Mouse (Mus musculus): Measurements from ENCODE around the gene Tex21.
A peak's percentile ranks its signal among the peaks of the same experiment; 100 is the strongest.

Tex21 gene

GRCm38 (mm10) chr12:76246646-76247045, at the start of gene Tex21:
TSS of gene Tex21 (minus strand) at chr12:76246746.
- no peak for DNase-seq (ENCODE audit: low spot score)

- peak; percentile 12 for DNase-seq (ENCODE audit: low spot score)
Observed at GRCm38 (mm10) chr12:76293192-76293591, 46.6 kb upstream of the Tex21 start.

- DNase-seq (ENCODE audit: low spot score), result no peak
Observed at GRCm38 (mm10) chr12:76290271-76290670, 43.7 kb upstream of the Tex21 start.

DNA sequence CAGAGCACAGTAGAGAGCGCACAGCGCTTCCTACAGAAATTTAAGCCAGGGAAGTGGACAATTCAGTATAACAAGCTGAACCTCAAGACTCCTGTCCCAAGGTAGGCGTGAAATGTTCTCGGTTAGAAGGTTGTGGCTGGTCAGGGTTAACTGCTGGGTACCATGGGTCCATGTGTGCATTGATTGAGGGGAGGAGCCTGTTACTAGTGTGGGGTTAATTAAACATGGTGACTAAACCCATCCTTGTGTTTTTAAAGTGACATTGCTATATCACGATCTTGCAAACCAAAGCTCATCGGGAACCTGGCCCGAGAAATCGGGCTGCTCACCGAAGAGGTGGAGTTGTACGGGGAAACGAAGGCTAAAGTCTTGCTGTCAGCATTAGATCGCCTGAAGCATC, 42.9 kb upstream of the Tex21 start:
- no peak for DNase-seq (ENCODE audit: low spot score)

- DNase-seq (ENCODE audit: low spot score), result no peak
Observed at GRCm38 (mm10) chr12:76288494-76288893, 41.9 kb upstream of the Tex21 start.

DNA sequence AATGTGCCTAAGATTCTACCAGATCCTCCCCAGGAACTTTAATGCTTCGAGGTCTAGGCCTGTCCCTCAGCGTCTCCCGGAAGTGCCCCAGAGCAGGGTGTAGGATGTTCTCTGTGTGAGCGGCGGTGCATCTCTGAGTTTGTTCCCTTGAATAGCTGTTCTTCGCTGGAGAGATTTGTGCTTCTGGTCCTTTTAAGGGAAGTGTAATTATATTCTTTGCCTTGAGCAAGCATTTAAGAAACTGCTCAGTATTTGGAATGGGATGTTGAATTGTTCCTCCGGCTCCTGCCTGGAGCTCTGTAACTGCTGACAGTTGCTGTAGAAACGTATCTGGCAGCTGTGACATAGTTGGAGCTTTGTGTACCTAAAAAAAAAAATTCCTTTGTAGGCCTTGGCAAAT, 41.4 kb upstream of the Tex21 start:
- no peak for DNase-seq (ENCODE audit: low spot score)

DNA sequence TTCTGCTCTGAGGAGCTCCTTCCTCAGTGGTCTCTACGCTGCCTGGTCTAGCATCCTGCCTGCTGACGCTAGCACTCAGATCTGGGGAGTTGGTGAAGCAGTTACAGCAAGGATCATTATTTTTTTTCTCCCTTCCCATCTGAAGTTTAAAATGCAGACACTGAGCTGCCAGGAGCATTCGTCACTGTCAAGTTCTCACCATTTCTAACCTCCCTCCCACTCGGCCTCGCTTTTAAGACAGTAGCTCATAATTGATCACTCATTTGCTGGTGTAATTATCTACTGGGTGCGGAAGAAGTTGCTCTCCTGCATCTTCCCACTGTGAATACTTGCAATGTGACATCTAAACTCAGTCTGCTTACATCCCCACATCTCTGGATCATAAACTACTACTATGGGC, 38.9 kb upstream of the Tex21 start:
- no peak for DNase-seq (ENCODE audit: low spot score)

DNA sequence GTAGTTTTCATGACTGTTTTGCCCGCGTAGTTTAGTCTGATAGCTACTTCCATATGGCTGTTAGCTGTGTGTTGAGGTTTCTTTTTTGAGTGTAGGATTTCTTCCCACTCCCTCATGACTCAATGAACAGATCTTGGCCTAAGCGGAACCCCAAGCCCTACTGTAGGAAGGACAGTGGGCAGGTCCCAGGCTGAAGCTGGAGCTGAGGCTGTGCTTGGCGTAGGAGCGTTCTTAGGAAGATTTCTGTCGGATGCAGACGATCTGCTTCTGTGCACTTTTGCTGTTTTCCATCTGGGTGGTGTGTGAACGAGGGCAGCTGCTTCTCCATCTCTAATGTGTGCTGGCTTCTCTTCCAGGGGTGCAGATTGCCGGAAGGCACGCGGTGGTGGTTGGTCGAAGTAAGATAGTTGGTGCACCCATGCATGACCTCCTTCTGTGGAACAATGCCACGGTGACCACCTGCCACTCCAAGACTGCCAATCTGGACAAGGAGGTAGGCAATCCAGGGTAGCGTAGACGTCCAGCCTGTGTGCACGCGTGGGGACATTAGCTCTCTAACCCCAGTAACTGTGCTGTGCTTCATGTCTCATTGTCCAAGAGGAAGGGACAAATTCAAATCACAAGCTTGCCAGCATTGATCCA, 36.1 kb upstream of the Tex21 start:
- DNase-seq (ENCODE audit: low spot score), result no peak

GRCm38 (mm10) chr12:76282132-76282531, 35.6 kb upstream of the Tex21 start:
- no peak for DNase-seq (ENCODE audit: low spot score)

DNA sequence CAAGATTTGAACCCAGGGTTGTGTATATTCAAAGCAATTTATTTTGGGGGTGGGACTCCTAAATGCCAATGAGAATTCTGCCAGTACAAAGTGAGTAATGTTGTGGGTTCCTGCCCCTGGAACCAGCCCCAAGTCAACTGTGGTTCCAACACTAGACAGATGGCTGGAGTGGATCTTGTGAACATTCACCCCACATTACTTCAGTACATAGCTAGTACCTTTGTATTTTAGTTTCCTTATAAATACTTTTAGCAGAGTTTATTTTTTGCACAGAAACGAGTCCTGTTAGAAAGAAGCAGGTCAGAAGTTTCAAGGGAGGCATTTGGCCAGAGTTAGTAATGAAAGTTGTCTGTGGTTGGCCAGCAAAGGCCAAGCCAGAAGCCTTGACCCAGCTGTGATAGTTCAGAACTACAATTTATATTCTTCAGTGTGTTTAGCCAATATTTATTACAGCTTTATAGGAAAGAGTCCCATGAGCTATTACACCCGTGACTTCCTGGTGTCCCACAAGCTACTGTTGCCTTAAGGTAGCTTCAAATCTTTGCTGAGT, 34.6 kb upstream of the Tex21 start:
- DNase-seq (ENCODE audit: low spot score), result no peak

GRCm38 (mm10) chr12:76280556-76280955, 34.0 kb upstream of the Tex21 start:
- no peak for DNase-seq (ENCODE audit: low spot score)

GRCm38 (mm10) chr12:76278209-76278608, 31.7 kb upstream of the Tex21 start:
- DNase-seq (ENCODE audit: low spot score), result no peak

DNA sequence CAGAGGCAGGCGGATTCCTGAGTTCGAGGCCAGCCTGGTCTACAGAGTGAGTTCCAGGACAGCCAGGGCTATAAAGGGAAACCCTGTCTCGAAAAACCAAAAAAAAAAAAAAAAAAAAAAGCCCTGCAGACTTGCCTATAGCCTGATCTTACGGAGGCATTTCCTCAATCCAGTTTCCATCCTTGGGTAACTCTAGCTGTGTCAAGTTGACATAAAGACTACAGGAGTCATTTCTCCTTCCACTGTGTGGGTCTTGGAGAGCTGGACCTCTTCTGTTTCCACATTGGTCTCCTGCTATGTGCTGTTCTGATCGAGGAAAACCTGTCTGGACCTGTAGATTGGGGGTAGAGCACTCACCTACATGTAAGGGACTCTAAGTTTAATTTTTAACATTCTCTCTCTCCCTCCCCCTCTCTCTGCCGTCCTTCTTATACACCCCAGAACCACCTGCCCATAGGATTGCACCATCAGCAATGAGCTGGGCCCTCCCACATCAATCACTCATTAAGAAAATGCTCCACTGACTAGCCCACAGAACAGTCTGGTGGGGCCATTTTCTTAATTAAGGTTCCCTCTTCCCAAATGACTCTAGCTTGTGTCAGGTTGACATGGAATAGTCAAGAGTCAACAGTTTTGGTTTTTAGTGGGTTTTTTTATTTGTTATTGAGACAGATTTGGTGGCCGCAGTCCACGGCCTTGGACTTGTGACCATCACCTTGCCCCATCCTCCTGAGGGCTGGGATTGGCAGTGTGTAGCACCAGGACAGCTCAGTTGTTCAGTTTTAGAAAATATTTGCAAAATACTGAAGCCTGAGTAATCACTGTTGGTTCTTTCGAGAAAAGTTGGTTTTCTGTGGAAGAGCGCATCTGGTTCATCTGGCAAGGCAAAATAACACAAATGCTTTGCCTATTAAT, 26.3 kb upstream of the Tex21 start:
- DNase-seq (ENCODE audit: low spot score), result no peak

DNA sequence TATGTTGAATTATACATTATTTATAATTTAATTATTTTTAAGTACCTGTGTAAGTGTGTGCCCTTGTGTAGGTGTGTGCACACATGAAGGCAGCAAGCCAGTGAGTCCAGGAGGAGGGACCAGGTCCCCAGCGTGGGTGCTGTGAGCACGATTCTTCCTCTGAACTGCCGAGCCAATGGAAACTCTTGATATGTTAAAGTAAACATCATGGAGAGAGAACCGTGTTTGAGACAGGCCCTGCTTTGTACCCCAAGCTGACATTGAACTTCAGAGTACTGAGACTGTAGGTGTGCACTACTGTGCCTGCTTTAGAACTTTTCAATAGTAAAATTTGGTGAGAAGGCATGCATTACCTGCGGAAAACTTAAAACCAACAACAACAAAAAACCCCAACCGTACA, 25.0 kb upstream of the Tex21 start:
- DNase-seq (ENCODE audit: low spot score), result no peak

DNA sequence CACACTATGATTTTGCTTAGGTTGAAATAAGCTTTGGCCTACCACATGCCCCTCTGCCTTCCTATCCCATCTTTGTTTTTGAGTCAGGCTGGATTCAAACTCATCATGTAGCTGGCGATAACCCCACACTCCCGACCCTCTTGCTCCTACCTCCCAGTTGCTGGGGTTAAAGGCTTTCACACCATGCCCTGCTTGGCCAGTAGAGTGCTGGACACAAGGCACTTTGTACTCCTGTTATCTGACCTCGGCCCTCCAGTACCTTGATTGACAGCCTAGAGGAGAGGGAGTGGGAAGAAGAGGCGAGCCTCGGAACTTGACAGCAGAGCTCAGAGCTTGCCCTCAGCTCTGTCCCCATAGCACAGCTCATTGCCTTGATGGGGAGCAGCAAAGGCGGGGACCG, 22.6 kb upstream of the Tex21 start:
- no peak for DNase-seq (ENCODE audit: low spot score)

- no peak for DNase-seq (ENCODE audit: low spot score)
Observed at GRCm38 (mm10) chr12:76268686-76269085, 22.1 kb upstream of the Tex21 start.

- DNase-seq (ENCODE audit: low spot score), result no peak
Observed at GRCm38 (mm10) chr12:76266875-76267274, 20.3 kb upstream of the Tex21 start.

DNA sequence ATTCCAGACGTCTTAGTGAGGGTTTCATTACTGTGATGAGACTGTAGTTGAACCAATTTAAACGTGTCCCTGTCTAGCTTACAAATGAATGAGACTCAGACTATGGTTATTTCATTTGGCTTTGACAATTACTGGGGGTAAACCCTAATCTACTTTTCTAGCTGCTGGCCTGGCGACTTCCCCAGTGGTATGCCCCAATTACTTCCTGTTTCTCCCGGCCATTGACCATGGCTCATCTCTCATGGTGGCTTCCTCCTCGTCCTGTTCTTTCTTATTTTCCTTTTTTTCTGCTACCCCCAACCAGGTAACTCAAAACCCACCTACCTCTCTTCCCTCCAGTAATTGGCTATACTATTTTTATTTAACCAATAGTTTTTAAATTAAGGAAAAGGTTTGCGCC, 18.5 kb upstream of the Tex21 start:
- DNase-seq (ENCODE audit: low spot score), result no peak

DNA sequence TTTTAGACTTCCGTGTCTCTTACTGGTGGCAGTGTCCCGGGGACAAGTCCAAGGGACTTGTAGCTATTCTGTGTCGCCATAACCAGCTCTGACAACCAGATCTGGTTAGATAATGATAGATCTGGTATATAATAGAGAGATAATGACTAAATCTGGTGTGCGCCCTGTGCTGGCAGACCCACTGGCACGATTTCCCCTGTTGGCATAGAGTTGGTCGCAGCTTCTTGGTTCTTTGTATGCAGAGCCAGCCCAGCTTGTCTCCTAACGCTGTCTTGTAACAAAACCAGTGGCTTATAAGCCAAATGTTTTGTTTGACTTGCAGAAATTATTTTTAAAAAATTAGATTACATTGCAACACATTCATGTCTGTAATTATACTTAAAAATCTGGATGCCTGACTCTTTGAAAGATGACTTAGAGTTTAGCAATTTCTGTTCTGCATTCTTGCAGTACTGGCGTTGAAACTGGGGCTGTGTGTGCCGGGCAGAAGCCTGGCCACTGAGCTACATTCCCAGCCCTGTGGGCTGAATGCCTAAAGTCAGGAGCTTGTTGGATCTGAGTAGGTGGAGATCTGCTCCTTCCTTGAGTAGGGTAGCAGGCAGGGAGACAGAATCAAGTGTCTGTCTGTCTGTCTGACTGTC, 17.9 kb upstream of the Tex21 start:
- DNase-seq (ENCODE audit: low spot score), result no peak

DNA sequence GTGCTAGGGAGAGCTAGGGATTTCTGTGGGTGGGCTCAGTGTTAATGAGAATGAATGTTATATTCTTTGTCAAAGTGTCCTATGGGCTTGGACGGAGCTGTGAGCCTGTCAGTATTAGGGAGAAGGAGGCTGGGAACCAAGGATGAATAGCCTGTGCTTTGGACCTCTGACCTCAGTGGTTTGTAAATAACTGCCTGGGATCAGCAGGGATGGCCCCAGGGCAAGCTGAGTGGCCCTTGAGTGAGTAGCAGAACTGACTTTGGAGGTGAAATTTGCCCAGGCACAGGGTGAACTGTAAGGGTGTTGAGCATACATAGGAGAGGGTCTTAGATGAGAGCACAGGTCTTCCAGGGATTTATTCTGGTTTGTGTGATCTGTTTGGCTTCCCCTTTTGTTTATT, 17.3 kb upstream of the Tex21 start:
- no peak for DNase-seq (ENCODE audit: low spot score)

GRCm38 (mm10) chr12:76262918-76263317, 16.4 kb upstream of the Tex21 start:
- DNase-seq (ENCODE audit: low spot score), result no peak

- no peak for DNase-seq (ENCODE audit: low spot score)
Observed at GRCm38 (mm10) chr12:76261556-76261955, 15.0 kb upstream of the Tex21 start.

DNA sequence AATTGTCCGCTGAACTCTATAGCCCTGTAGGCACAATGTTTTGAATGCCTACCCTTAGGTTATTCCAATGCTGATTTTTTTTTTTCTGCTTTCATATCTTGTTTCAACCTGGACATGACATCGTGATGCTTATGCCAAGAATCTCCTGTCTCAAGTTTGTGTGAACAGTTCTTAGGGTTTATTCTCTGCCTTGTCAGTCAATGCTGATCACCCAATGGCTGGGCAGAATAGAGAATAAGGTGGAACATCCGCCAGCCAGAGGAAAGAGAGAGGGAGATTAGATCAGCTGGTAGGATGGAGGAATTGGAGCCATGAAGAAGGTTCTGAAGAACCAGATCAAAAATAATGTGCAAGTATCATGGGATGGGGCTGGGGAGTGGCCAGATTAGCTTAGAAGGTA, 14.1 kb upstream of the Tex21 start:
- no peak for DNase-seq (ENCODE audit: low spot score)
